Mouse (Mus musculus) neural tube, embryonic 11.5 days (tissue): Measurements from ENCODE around the gene Gfer. TPM values are rescaled to one million over a fixed set of nuclear protein-coding genes. Genes with fewer than 3 reads are reported as not detected.

Experiments used
- ATAC-seq: fragments of 200-750 bp; cut with Nextera tagmentation; 2 replicates; pipeline ENCODE4 v1.8.0; 2017; ENCODE audit warnings: moderate number of reproducible peaks, mild to moderate bottlenecking, moderate TSS enrichment, moderate library complexity; ENCODE audit not compliant: insufficient read depth, low FRiP score, low TSS enrichment
- DNase-seq: peaks from one replicate; pipeline ENCODE4 v3.0.0-alpha.2; 2015; ENCODE audit warnings: low spot score
- H3K27ac ChIP-seq: fragments of 300-500 bp; sonication (generic); 2 replicates; pipeline ENCODE4 v1.5.1; 2014; ENCODE audit warnings: low read depth, mild to moderate bottlenecking, low read length
- H3K27me3 ChIP-seq: fragments of 300-500 bp; sonication (generic); 2 replicates; pipeline ENCODE4 v1.6.1; 2014; ENCODE audit warnings: mild to moderate bottlenecking, low read length, mixed read lengths; ENCODE audit not compliant: control insufficient read depth, insufficient read depth
- H3K36me3 ChIP-seq: fragments of 300-500 bp; sonication (generic); 2 replicates; pipeline ENCODE4 v1.6.1; 2014; ENCODE audit warnings: mild to moderate bottlenecking, low read length, moderate library complexity, mixed read lengths; ENCODE audit not compliant: control insufficient read depth, insufficient read depth
- H3K4me1 ChIP-seq: fragments of 300-500 bp; sonication (generic); 2 replicates; pipeline ENCODE4 v1.6.1; 2014; ENCODE audit warnings: low read length, mixed read lengths; ENCODE audit not compliant: control insufficient read depth, insufficient read depth
- H3K4me2 ChIP-seq: fragments of 300-500 bp; sonication (generic); 2 replicates; pipeline ENCODE4 v1.6.1; 2014; ENCODE audit warnings: low read depth, mild to moderate bottlenecking, moderate library complexity
- H3K4me3 ChIP-seq: fragments of 300-500 bp; sonication (generic); 2 replicates; pipeline ENCODE4 v1.5.1; 2014; ENCODE audit warnings: low read depth, low read length
- H3K9ac ChIP-seq: fragments of 300-500 bp; sonication (generic); 2 replicates; pipeline ENCODE4 v1.6.1; 2014; ENCODE audit warnings: mild to moderate bottlenecking, low read length
- H3K9me3 ChIP-seq: fragments of 300-500 bp; sonication (generic); 2 replicates; pipeline ENCODE4 v1.6.1; 2016; ENCODE audit warnings: low read length; ENCODE audit not compliant: control insufficient read depth
- WGBS: fragments of 180-500 bp; shearing (Covaris S2); extraction: QIAGEN DNeasy Blood & Tissue Kit; methylation state at CpG from one replicate; pipeline ENCODE4 v1.1.7; 2014; 5-methylcytosine and 5-hydroxymethylcytosine counted together
- polyA plus RNA-seq: library from polyadenylated mRNA; unstranded; fragments of >200 nt; fragmentation: Nextera tagmentation; extraction: Ambion mirVana; gene quantifications from 2 replicates; pipeline ENCODE4 v1.2.1, GENCODE M21; 2014

Gfer gene
- polyA plus RNA-seq, 1 experiment from 2014 or later = 53.0 TPM

DNA sequence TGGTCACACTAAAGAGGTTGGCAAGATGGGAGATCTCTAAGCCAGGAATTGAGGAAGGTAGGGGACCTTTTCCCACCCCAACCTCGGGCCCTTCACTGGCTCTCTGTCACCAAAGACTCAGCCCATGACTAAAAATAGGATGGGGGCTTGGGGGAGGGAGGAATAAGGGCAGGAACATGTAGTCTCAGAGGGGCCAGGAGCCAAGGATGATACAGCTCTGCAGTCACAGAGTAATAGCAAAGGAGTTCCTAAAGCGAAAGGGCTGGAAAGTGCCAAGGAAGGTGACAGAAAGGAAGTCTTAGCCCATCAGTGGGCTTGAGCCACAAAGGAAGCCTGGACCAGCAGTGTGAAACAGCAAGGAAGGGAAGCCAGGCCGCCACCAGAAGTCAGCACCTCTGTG lies 44.1 kb downstream of the Gfer start:
- no peaks in the 10 kb centered on the region for H3K9me3 ChIP-seq
- H3K9ac ChIP-seq = no peak overlapping the region
- 71% methylated on average over 3 of the region's 3 CpGs for WGBS
- no peak overlapping the region for H3K27ac ChIP-seq
- no peaks in the 10 kb centered on the region for H3K36me3 ChIP-seq
- no peak for DNase-seq
- no peak overlapping the region for H3K4me3 ChIP-seq
- peaks cover 7% of the 10 kb centered on the region for H3K4me1 ChIP-seq
- H3K27me3 ChIP-seq = peaks cover 21% of the 10 kb centered on the region
- H3K4me2 ChIP-seq = no peak overlapping the region
- no peak for ATAC-seq

DNA sequence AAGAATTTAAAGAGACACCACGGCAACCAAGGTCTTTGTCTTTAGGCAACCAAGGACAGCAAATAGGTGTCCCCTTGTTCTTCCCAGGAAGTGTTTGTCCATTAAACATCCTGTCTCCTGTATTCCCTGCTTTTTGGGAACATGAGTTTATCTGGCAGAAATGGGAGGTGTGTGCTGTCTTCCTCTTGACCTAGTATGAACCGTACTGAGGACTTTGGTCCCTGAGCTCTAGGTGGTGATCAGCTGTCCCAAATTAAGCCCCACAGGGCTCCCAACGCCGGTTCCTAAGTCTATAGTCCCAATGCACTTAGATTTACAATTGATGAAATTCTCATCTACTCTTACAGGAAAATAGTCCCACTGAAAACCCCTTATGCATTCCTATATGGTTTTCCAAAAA lies 45.2 kb downstream of the Gfer start:
- DNase-seq (no peak), ATAC-seq (no peak)
- Histone ChIP-seq H3K27ac (no peak overlapping the region), H3K36me3 (no peaks in the 10 kb centered on the region), H3K9ac (no peak overlapping the region), H3K27me3 (peaks cover 16% of the 10 kb centered on the region; the same call in 1 of the 2 replicates), H3K4me1 (peaks cover 7% of the 10 kb centered on the region), H3K4me2 (peak overlapping the region; percentile 89; the same call in 1 of the 2 replicates), H3K4me3 (no peak overlapping the region; the same call in 1 of the 2 replicates), H3K9me3 (no peaks in the 10 kb centered on the region)
- WGBS = 76% methylated on average over 4 of the region's 4 CpGs

DNA sequence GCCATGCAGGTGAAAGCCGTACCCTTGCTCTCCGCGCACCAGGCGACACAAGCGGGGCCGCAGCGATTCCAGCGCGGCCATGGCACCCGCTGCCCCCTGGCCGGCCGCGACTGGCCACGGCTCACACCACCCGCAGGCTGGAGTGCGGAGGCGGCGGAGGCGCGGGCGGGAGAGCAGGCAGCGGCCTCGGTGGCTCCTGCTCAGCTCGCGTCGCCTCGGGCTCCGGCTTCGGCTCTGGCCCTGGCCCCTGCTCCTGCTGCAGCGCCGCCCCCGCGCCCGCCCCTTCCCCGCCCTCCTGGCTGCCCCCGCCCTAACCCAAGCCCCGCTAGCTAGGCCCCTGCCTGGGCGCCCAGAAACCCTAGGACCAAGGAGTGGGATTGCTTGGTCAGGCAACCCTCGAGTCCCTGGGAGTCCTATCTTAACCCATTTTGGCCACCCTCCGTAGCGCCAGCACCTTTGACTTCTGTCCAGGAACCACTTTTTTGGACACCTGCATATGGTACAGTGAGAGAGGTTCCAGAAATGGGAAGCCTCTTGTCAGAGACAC lies 45.8 kb downstream of the Gfer start, which contains the start of gene Slc9a3r2:
Gene Slc9a3r2 (minus strand): TSS at position 258 of the 547 bp plus-strand sequence.
- Histone ChIP-seq H3K4me1 (peaks cover 7% of the 10 kb centered on the region), H3K9me3 (no peaks in the 10 kb centered on the region), H3K27ac (no peak within 1 kb of the TSS), H3K36me3 (no peaks in the 10 kb centered on the region), H3K9ac (peak within 1 kb of the TSS; percentile 68), H3K4me2 (peak within 1 kb of the TSS; percentile 89), H3K27me3 (peaks cover 16% of the 10 kb centered on the region; the same call in 1 of the 2 replicates), H3K4me3 (peak within 1 kb of the TSS; percentile 50)
- WGBS = under 1% methylated on average over 31 of the region's 41 CpGs
- DNase-seq (peak; percentile 65), ATAC-seq (0 out of 2 replicates have a peak, but pooled peaks have one; percentile 61)

GRCm38 (mm10) chr17:24649581-24650069 lies 46.3 kb downstream of the Gfer start:
- Histone ChIP-seq H3K4me2 (peak overlapping the region; percentile 89), H3K27me3 (peaks cover 16% of the 10 kb centered on the region; the same call in 1 of the 2 replicates), H3K4me1 (peaks cover 7% of the 10 kb centered on the region), H3K27ac (no peak overlapping the region), H3K9ac (peak overlapping the region; percentile 68), H3K4me3 (peak overlapping the region; percentile 50), H3K36me3 (no peaks in the 10 kb centered on the region), H3K9me3 (no peaks in the 10 kb centered on the region)
- peak; percentile 52 for DNase-seq
- ATAC-seq = no peak
- WGBS = 0% methylated on average over 35 of the region's 35 CpGs

DNA sequence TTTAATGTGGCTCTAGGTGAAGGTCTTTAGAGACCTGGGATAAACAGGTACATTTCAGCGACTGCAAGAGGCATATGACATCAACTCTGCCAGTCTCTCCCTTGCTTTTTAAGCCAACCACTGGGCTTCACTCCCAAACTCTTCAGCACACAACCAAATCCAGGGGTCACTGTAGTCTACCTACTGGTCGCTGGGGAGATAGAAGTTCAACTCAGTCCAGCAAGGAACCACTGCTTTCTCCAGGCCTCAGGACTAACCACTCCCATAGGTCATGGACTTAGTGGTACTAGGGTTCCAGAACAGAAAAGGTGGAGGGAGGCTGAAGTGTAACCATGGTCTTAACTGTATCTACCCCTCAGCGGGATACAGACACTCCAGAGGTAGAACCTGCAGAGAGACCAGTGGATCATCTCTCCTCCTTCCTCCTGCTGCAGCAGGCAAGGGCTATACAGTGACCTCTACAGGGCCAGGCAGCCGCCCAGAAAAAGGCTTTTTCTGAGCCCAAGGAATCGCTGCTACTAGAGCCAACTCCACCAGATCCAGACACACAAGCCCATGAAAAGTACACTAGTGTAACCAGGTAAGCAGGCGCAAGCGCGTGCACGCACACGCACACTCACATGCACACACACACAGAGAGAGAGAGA lies 47.1 kb downstream of the Gfer start:
- Histone ChIP-seq H3K27me3 (peaks cover 16% of the 10 kb centered on the region; the same call in 1 of the 2 replicates), H3K36me3 (no peaks in the 10 kb centered on the region), H3K4me1 (peaks cover 7% of the 10 kb centered on the region), H3K9ac (no peak overlapping the region), H3K4me2 (peak overlapping the region; percentile 89; the same call in 1 of the 2 replicates), H3K4me3 (no peak overlapping the region), H3K27ac (no peak overlapping the region), H3K9me3 (no peaks in the 10 kb centered on the region)
- no peak for DNase-seq
- WGBS = 71% methylated on average over 10 of the region's 10 CpGs
- ATAC-seq = no peak

DNA sequence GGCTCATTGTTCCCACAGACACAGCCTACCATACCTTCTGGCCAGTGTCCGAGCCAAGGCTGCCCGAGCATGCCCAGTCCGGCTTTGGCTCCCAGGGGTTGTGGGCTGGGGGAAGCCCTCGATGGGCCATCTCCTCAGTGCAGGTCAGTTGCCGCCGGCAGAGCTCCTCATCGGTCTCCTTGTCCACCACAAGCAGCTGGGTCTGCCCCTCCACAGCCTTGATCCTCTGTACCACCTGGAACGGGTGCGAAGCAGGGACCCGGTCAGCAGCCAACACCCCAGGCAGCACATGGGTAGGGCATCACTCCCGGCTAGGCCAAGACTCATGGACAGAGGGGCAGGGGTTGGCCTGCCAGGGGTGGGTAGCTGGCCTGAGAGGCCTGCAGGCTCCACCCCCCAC lies 48.5 kb downstream of the Gfer start:
- no peak for ATAC-seq
- Histone ChIP-seq H3K9me3 (no peaks in the 10 kb centered on the region), H3K27ac (no peak overlapping the region), H3K9ac (no peak overlapping the region), H3K4me3 (no peak overlapping the region), H3K27me3 (peaks cover 16% of the 10 kb centered on the region; the same call in 1 of the 2 replicates), H3K4me1 (peaks cover 7% of the 10 kb centered on the region), H3K4me2 (no peak overlapping the region), H3K36me3 (no peaks in the 10 kb centered on the region)
- 81% methylated on average over 11 of the region's 11 CpGs for WGBS
- no peak for DNase-seq

DNA sequence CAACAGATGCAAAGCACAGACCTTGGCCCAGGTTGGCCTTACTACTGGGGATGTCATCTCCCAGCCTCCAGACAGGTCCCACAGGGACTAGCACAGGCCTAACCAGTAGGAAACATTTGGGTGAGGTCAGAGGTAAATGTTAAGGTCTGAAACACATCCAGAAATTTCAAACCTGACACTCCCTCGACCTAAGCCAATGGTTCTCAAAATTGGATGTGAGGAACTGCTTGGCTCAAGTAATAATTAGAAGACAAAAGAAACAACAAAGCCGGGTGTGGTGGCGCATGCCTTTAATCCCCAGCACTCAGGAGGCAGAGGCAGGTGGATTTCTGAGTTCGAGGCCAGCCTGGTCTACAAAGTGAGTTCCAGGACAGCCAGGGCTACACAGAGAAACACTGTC lies 49.6 kb downstream of the Gfer start:
- H3K36me3 ChIP-seq = no peaks in the 10 kb centered on the region
- ATAC-seq (no peak), DNase-seq (no peak)
- no peaks in the 10 kb centered on the region for H3K9me3 ChIP-seq
- no peak overlapping the region for H3K4me2 ChIP-seq
- peaks cover 16% of the 10 kb centered on the region; the same call in 1 of the 2 replicates for H3K27me3 ChIP-seq
- H3K9ac ChIP-seq = no peak overlapping the region
- H3K4me1 ChIP-seq = peaks cover 7% of the 10 kb centered on the region
- H3K4me3 ChIP-seq = no peak overlapping the region
- no peak overlapping the region for H3K27ac ChIP-seq
- WGBS = 85% methylated on average over 4 of the region's 4 CpGs

- no peak overlapping the region for H3K4me2 ChIP-seq
- ATAC-seq = no peak
- H3K27ac ChIP-seq = no peak overlapping the region
- DNase-seq = no peak
- no peak overlapping the region for H3K9ac ChIP-seq
- H3K36me3 ChIP-seq = no peaks in the 10 kb centered on the region
- no peaks in the 10 kb centered on the region for H3K9me3 ChIP-seq
- 83% methylated on average over 3 of the region's 3 CpGs for WGBS
- peaks cover 13% of the 10 kb centered on the region; the same call in 1 of the 2 replicates for H3K27me3 ChIP-seq
- H3K4me3 ChIP-seq = no peak overlapping the region
- peaks cover 7% of the 10 kb centered on the region for H3K4me1 ChIP-seq
Measured at GRCm38 (mm10) chr17:24645916-24646315, 50.0 kb downstream of the Gfer start.
